Mouse (Mus musculus) cerebellum, postnatal 10 days (tissue): ENCODE measurements around the gene Ptgdr2.

ENCODE experiments used
- DNase-seq, 2 experiments: peaks; one replicate each; pipeline ENCODE4 v3.0.0; 2021; ENCODE audit warnings: mixed read lengths in 2 of 2

Gene Ptgdr2

GRCm38 (mm10) chr19:10979184-10980168, 42.5 kb downstream of the Ptgdr2 start:
- DNase-seq: peak; percentile 89 to 91

DNA sequence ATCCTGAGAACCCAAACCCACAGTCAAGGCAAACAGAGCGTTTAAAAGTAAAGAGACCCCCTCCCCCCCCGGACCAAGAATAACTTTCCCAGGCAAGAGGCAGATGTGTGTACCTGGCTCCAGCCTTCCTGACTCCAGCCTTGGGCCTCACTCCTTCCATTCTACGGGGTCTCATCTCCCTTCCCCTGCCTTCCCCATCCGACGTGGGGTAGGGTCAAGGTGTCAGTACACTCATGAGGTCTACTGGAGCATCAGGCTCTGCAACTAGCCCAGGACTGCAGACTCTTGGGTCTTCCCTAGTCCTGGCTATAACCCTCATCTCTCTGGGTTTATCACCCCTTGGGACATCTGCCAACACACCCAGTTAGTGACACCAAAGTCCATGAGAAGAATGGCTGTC, 43.2 kb downstream of the Ptgdr2 start:
- DNase-seq: peak in 1 of 2 experiments; percentile 11

GRCm38 (mm10) chr19:10983146-10983545, 46.2 kb downstream of the Ptgdr2 start:
- peak; percentile 73 to 74 for DNase-seq

- DNase-seq: peak in 1 of 2 experiments; percentile 13
Measured at GRCm38 (mm10) chr19:10984551-10984950, 47.6 kb downstream of the Ptgdr2 start.

- no peak for DNase-seq
Measured at GRCm38 (mm10) chr19:10985889-10986288, 48.9 kb downstream of the Ptgdr2 start.

DNA sequence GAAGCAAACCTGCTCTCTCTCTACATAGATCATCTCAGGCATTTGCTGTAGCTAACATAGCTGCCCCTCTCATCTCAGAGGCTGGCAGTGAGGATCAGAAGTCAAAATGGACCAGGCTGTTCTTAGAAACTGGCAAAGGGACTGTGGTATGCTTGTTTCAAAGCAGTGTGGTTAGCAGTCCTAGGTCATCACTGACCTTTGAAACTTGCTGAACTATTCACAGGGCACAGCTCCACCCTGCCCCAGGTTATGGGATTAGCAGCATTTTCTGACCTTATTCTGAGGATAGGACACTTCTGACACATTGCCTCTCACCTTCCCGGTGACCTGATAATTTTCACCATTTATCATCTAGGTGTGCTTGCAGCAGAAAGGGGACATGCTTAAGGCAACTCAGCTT, 51.6 kb downstream of the Ptgdr2 start:
- DNase-seq: no peak

- DNase-seq: no peak
Measured at GRCm38 (mm10) chr19:10990751-10991150, 53.8 kb downstream of the Ptgdr2 start.

DNA sequence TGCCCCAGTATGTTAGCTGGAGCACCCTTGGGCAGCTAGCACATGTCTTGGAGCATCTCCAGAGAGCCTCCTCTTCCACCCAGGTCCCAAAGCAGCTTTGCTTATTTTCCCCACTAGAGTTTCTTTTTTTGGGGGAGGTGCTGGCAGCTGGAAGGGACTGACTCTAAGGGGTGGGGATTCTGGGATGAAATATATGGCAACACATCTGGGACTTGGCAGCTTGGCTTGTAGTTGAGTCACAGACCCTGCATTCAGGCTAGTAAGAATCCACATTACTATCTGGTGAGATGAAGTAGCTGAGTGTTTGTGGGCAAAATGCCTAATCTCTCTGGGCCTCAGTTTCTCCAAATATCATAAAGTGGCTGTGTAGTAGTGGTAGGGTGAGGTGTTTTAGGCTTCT, 55.0 kb downstream of the Ptgdr2 start:
- DNase-seq: no peak
